Mouse (Mus musculus): ENCODE results near the gene Gm973. TPM values are rescaled to one million over a fixed set of nuclear protein-coding genes. Genes with fewer than 3 reads are reported as not detected.
A peak's percentile ranks its signal among the peaks of the same experiment; 100 is the strongest.

The Gm973 gene
- polyA plus RNA-seq, 1 experiment from 2014 or later: 1.4 TPM

DNA sequence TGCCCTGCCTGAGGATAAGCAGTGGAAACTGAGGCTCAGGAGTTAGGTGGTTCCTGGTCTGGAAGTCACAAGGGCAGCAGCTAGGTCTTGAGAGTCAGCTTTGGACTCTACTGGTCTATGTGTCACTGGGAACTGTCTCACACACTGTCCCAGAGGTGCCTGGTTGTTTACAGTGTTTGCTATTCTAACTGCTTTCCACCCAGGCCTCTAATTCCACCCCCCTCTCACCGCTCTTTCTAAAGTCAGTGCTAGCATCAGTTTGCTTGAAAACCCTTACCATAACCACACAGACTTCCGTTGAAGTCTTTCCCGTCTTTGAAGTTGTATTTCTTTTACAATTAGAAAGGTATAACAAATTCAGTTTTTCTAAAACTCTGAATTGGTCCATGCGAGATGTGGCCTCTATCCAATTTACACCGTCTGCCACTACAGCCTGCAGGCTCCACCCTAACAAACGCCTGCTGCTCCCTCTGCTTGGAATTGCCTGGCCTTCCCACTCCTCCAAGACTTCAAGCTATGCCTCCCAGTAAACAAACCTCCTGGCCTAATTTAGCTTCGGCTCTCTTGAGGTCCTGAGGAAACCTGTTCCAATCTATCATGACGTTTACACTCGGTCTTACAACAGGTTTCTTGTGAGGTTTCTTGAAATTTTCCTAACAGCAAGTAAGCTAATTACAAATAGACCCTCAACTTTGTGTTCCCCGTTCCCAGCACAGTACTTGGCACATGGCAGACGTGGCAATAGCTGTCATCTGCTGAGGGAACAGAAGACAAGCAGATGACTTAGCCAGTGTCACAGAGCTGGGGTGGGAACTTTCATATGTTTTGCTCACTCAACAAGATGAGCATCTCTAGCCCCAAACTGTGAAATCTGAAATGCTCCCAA is 86.7 kb downstream of the Gm973 start:
- H3K9me3 ChIP-seq: no peaks in the 10 kb centered on the region
- peaks cover 4% of the 10 kb centered on the region; the same call in 1 of the 2 replicates for H3K4me1 ChIP-seq
- no peak overlapping the region for H3K9ac ChIP-seq
- ATAC-seq (ENCODE audit: low FRiP score, low read depth): no peak
- H3K4me2 ChIP-seq (replicated peaks): no peak overlapping the region
- peaks cover 7% of the 10 kb centered on the region; the same call in 1 of the 2 replicates for H3K27me3 ChIP-seq
- no peak overlapping the region for H3K27ac ChIP-seq
- no peaks in the 10 kb centered on the region for H3K36me3 ChIP-seq
- no peak overlapping the region for H3K4me3 ChIP-seq
- 29% methylated on average over 11 of the region's 11 CpGs for WGBS

DNA sequence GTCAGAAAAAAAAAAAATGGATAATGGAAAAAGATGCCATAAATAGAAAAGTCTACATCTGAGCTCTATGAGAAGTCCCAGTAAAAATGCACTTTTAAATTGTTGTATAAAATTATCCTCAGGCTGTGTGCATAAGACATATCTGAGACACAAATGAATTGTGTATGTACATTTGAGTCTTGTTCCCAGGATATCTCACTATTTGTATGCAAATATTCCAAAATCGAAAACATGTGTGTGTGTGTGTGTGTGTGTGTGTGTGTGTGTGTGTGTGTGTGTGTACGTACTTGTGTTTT is 87.3 kb downstream of the Gm973 start:
- Histone ChIP-seq H3K9me3 (no peaks in the 10 kb centered on the region), H3K27me3 (peaks cover 5% of the 10 kb centered on the region; the same call in 1 of the 2 replicates), H3K4me2 (replicated peaks) (no peak overlapping the region), H3K36me3 (no peaks in the 10 kb centered on the region), H3K9ac (no peak overlapping the region), H3K4me1 (peaks cover 4% of the 10 kb centered on the region; the same call in 1 of the 2 replicates), H3K4me3 (no peak overlapping the region), H3K27ac (no peak overlapping the region)
- ATAC-seq (ENCODE audit: low FRiP score, low read depth): no peak
- WGBS: 89% methylated on average over 2 of the region's 2 CpGs

DNA sequence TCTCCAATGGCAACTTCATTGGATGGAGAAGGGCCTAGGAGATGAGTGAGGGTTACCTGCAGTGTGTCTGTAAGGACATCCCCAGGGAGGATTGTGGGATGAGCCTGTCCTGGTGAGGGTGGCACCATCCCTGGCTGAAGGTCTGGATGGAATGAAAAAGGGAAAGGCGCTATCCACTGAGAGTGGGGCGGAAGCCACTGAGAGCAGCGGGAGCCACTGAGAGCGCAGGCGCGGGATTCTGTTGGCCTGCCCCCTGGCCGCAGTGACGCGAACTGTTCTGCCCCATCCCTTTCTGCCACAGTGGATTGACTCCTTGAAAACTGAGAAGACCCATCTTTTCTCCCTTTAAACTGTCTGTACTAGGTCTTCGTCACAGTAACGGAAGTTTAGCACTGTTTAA is 87.8 kb downstream of the Gm973 start:
- no peak overlapping the region for H3K4me3 ChIP-seq
- 18% methylated on average over 11 of the region's 11 CpGs for WGBS
- peaks cover 5% of the 10 kb centered on the region; the same call in 1 of the 2 replicates for H3K27me3 ChIP-seq
- H3K27ac ChIP-seq: no peak overlapping the region
- no peak; the same call in 1 of the 2 replicates for ATAC-seq (ENCODE audit: low FRiP score, low read depth)
- H3K9me3 ChIP-seq: no peaks in the 10 kb centered on the region
- H3K4me2 ChIP-seq (replicated peaks): 0 out of 2 replicates have a peak overlapping the region, but pooled peaks have one; percentile 19
- peaks cover 4% of the 10 kb centered on the region; the same call in 1 of the 2 replicates for H3K4me1 ChIP-seq
- H3K36me3 ChIP-seq: no peaks in the 10 kb centered on the region
- H3K9ac ChIP-seq: no peak overlapping the region

DNA sequence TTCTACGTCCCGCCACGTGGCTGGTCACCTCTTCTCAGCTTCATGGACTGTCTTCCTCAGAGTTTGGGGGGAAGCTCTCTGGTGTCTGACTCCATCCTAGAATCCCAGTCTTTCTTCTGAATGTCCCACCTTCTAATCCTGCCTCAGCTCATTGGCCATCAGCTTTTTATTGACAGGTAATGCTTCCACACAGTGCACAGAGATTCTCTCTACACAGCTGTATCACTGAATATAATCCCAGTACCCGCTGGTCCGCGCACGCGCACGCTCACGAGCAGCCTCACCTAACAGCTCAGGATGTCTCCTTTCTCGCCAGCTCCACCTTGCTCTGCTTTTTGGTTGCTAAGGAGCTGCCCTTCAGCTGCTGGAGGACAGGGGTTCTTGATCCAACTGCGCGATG is 90.4 kb downstream of the Gm973 start:
- no peak overlapping the region for H3K27ac ChIP-seq
- peaks cover 5% of the 10 kb centered on the region; the same call in 1 of the 2 replicates for H3K27me3 ChIP-seq
- H3K9ac ChIP-seq: no peak overlapping the region
- H3K9me3 ChIP-seq: no peaks in the 10 kb centered on the region
- no peaks in the 10 kb centered on the region for H3K36me3 ChIP-seq
- H3K4me3 ChIP-seq: no peak overlapping the region
- H3K4me1 ChIP-seq: peaks cover 4% of the 10 kb centered on the region; the same call in 1 of the 2 replicates
- ATAC-seq (ENCODE audit: low FRiP score, low read depth): no peak
- H3K4me2 ChIP-seq (replicated peaks): no peak overlapping the region
- 93% methylated on average over 13 of the region's 13 CpGs for WGBS

DNA sequence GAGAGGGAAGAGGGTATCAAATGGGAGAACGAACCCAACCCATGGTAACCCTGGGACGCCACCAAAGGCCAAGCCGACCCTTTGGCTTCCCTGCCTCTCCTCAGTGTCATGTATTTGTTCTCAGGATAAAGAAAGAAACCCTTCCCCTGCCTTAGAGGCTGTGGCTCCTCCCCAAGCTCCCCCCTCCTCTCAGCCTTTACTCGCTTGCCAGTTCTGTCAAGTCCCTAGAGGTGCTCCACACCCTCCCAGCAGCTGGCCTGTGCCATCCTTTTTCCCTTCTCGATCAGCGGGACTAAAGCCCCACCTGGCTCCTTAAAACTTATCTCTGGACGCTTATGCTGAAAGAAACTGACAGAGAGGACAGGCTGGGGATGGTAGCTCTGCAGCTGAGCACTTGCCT is 91.0 kb downstream of the Gm973 start:
- ATAC-seq (ENCODE audit: low FRiP score, low read depth): no peak
- Histone ChIP-seq H3K9me3 (no peaks in the 10 kb centered on the region), H3K4me1 (peaks cover 4% of the 10 kb centered on the region; the same call in 1 of the 2 replicates), H3K27ac (no peak overlapping the region), H3K27me3 (peaks cover 5% of the 10 kb centered on the region; the same call in 1 of the 2 replicates), H3K36me3 (no peaks in the 10 kb centered on the region), H3K4me2 (replicated peaks) (no peak overlapping the region), H3K9ac (no peak overlapping the region), H3K4me3 (no peak overlapping the region)
- WGBS: 64% methylated on average over 7 of the region's 7 CpGs

DNA sequence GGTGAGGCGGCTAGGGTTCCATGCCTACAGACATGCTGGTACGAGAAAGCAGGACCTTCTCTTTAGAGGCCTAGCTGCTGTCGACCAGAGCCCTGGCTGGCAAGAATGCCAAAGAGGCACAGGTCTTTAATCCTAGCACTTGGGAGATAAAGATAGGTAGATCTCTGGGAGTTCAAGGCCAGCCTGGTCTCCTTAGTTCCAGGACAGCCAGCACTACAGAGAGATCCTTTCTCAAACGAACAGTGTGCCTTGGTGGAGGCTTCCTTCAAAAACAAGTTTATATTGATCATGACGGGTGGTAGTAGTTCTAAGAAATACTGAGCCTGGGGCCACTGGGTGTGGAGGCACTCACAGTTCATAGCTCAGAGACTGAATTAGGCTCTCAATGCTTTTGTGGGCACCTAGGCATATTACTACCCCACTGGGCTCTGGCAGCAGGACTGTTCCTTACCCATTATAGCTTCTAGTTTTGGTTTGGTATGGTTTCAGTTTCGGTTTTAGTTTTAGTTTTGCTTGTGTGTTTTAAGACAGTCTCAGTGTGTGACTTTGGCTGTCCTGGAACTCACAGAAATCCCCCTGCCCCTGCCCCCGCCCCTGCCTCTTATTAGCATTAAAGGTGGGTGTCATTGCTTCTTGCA is 92.2 kb downstream of the Gm973 start:
- Histone ChIP-seq H3K27me3 (no peaks in the 10 kb centered on the region), H3K36me3 (no peaks in the 10 kb centered on the region), H3K27ac (no peak overlapping the region), H3K4me1 (no peaks in the 10 kb centered on the region), H3K4me2 (replicated peaks) (no peak overlapping the region), H3K4me3 (no peak overlapping the region), H3K9me3 (no peaks in the 10 kb centered on the region), H3K9ac (no peak overlapping the region)
- WGBS: 85% methylated on average over 7 of the region's 7 CpGs
- no peak for ATAC-seq (ENCODE audit: low FRiP score, low read depth)

DNA sequence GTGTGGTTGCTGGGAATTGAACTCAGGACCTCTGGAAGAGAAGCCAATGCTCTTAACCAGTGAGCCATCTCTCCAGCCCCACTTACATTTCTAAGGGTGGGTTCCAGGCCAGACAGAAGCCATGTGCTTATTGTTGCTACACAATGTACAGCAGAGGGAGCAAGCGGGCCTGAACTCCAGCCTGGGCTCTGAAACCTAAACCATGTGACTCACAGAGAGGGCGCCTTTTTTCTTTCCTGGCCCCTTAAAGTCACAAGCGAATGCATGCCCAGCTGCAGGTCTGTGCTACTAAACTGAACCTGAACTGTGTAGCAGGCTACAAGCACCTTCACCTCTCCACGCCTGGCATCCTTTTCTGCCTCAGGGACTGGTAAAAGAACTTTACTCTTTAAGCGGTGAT is 92.9 kb downstream of the Gm973 start:
- no peaks in the 10 kb centered on the region for H3K36me3 ChIP-seq
- WGBS: 54% methylated on average over 5 of the region's 5 CpGs
- H3K4me1 ChIP-seq: no peaks in the 10 kb centered on the region
- no peak overlapping the region for H3K4me3 ChIP-seq
- ATAC-seq (ENCODE audit: low FRiP score, low read depth): no peak
- H3K27ac ChIP-seq: no peak overlapping the region
- H3K9me3 ChIP-seq: no peaks in the 10 kb centered on the region
- H3K27me3 ChIP-seq: no peaks in the 10 kb centered on the region
- H3K4me2 ChIP-seq (replicated peaks): no peak overlapping the region
- no peak overlapping the region for H3K9ac ChIP-seq

DNA sequence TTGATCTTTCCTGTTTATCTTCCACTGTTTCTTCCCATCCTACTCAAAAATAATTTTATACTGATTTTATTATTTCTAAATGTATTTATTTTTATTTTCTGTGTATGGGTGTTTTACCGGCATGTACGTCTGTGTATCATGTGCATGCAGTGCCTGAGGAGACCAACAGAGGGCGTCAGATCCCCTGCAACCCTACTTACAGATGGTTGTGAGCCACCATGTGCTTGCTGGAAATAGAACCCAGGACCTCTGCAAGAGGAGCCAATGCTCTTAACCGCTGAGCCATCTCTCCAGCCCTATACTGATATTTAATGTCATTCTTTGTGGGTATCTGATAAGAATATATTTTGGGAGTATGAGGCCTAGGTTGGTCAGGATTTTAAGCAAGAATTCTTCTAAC is 93.4 kb downstream of the Gm973 start:
- no peak overlapping the region for H3K9ac ChIP-seq
- H3K4me3 ChIP-seq: no peak overlapping the region
- H3K27me3 ChIP-seq: no peaks in the 10 kb centered on the region
- H3K36me3 ChIP-seq: no peaks in the 10 kb centered on the region
- 80% methylated on average over 4 of the region's 4 CpGs for WGBS
- H3K27ac ChIP-seq: no peak overlapping the region
- H3K4me1 ChIP-seq: no peaks in the 10 kb centered on the region
- no peak for ATAC-seq (ENCODE audit: low FRiP score, low read depth)
- no peak overlapping the region for H3K4me2 ChIP-seq (replicated peaks)
- H3K9me3 ChIP-seq: no peaks in the 10 kb centered on the region

DNA sequence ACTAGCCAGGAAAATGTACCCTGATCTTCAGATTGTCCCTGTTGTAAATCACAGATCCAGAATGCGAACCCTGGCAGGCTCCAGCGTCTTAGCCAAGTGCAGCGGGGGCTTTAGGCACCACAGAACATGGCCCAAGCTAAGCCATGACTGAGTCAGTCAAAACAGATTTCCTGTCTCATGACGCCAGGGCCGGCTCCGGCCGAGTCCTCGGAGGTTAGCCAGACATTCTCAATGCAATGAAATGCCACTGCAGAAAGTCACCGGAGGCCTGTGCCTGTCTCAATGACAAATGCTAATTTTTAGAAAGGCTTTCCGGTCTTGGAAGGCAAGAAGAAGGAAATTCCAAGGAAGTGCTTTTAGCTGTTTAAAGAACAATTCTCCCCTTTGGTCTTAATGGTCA is 93.8 kb downstream of the Gm973 start:
- no peaks in the 10 kb centered on the region for H3K36me3 ChIP-seq
- H3K9me3 ChIP-seq: no peaks in the 10 kb centered on the region
- no peak overlapping the region for H3K4me2 ChIP-seq (replicated peaks)
- no peak overlapping the region for H3K9ac ChIP-seq
- WGBS: 60% methylated on average over 10 of the region's 10 CpGs
- H3K4me3 ChIP-seq: no peak overlapping the region
- no peak for ATAC-seq (ENCODE audit: low FRiP score, low read depth)
- H3K4me1 ChIP-seq: no peaks in the 10 kb centered on the region
- no peak overlapping the region for H3K27ac ChIP-seq
- no peaks in the 10 kb centered on the region for H3K27me3 ChIP-seq

DNA sequence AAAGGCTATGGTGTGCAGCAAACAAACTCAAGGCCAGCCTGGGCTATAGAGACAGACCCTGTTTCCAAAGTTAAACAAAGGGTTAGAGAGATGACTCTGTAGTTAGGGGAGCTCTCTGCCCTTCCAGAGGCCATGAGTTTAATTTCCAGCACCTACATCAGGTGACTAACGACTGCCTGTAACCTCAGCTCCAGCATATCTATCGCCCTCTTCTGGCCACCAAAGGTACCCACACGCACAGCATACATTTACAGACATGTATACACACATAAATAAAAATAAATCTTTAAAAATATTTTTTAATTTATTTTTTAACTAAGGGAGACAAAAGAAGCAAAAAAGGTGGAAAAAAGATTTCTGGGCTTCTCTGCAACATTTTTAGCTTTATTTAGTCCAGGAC is 94.9 kb downstream of the Gm973 start:
- ATAC-seq (ENCODE audit: low FRiP score, low read depth): no peak
- Histone ChIP-seq H3K36me3 (no peaks in the 10 kb centered on the region), H3K9ac (no peak overlapping the region), H3K4me3 (no peak overlapping the region), H3K4me1 (no peaks in the 10 kb centered on the region), H3K9me3 (no peaks in the 10 kb centered on the region), H3K27ac (no peak overlapping the region), H3K27me3 (no peaks in the 10 kb centered on the region), H3K4me2 (replicated peaks) (no peak overlapping the region)
- WGBS: 85% methylated on average over 3 of the region's 3 CpGs

DNA sequence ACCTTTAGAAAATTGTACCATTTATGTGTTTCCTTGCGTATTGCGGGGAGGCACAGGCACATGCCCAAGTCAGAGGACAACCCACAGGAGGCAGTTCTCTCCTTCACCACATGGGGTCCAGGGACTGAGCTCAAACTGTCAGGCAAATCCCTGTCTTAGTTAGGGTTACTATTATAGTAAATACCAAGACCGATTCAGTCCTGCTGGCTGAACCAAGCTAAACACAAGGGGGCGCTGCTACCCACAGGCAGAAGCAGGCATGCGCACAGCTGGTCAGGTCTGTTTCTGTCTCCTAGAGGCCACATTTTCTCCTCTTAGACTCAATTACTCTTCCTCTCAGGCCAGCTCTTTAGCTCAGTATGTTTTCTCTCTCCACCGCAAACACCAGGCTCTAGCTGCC is 97.7 kb downstream of the Gm973 start:
- no peak overlapping the region for H3K4me2 ChIP-seq (replicated peaks)
- H3K9me3 ChIP-seq: no peaks in the 10 kb centered on the region
- no peak overlapping the region for H3K9ac ChIP-seq
- H3K4me1 ChIP-seq: no peaks in the 10 kb centered on the region
- H3K27ac ChIP-seq: no peak overlapping the region
- no peak overlapping the region for H3K4me3 ChIP-seq
- no peak; the same call in 1 of the 2 replicates for ATAC-seq (ENCODE audit: low FRiP score, low read depth)
- no peaks in the 10 kb centered on the region for H3K36me3 ChIP-seq
- WGBS: 36% methylated on average over 6 of the region's 6 CpGs
- no peaks in the 10 kb centered on the region for H3K27me3 ChIP-seq

DNA sequence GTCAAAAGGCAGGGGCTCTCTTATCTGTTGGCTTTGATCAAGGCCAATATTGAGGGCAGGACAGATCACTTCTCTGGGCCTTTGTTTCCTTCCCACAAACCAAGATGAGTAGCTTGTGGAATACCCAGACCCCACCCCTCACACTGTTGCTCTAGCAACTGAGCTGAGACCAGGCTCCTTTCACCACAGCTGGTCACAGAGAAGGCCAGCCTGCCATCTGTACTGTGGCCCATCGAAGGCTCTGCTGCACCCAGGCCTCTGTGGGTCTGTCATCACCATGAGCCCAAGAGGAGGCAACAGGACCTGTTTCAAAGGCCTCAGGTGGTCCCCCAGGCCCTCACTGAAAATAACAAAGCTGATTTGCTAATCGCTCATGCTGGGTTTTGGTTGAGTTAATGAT is 99.0 kb downstream of the Gm973 start:
- WGBS: 88% methylated on average over 2 of the region's 2 CpGs
- H3K4me1 ChIP-seq: no peaks in the 10 kb centered on the region
- no peaks in the 10 kb centered on the region for H3K9me3 ChIP-seq
- no peak overlapping the region for H3K9ac ChIP-seq
- no peak overlapping the region for H3K27ac ChIP-seq
- H3K27me3 ChIP-seq: no peaks in the 10 kb centered on the region
- no peak for ATAC-seq (ENCODE audit: low FRiP score, low read depth)
- H3K4me3 ChIP-seq: no peak overlapping the region
- H3K36me3 ChIP-seq: no peaks in the 10 kb centered on the region
- no peak overlapping the region for H3K4me2 ChIP-seq (replicated peaks)
